Mouse (Mus musculus) midbrain, embryonic 10.5 days (tissue): ENCODE results near the gene Meis1. TPM values are rescaled to one million over a fixed set of nuclear protein-coding genes. Genes with fewer than 3 reads are reported as not detected.

Experiments
- DNase-seq: peaks from one replicate; pipeline ENCODE4 v3.0.0-alpha.2; 2017; ENCODE audit warnings: low spot score
- H3K27ac ChIP-seq: fragments of 300-500 bp; sonication (generic); replicated peaks from 2 replicates; pipeline ENCODE4 v1.5.1; 2016; ENCODE audit warnings: mild to moderate bottlenecking
- H3K27me3 ChIP-seq: fragments of 300-500 bp; sonication (generic); 2 replicates; pipeline ENCODE4 v1.6.1; 2016; ENCODE audit warnings: low read depth, mild to moderate bottlenecking; ENCODE audit not compliant: poor library complexity, severe bottlenecking
- H3K36me3 ChIP-seq: fragments of 300-500 bp; sonication (generic); 2 replicates; pipeline ENCODE4 v1.6.1; 2016; ENCODE audit warnings: mild to moderate bottlenecking, moderate library complexity
- H3K4me1 ChIP-seq: fragments of 300-500 bp; sonication (generic); 2 replicates; pipeline ENCODE4 v1.6.1; 2016
- H3K4me3 ChIP-seq: fragments of 300-500 bp; sonication (generic); 2 replicates; pipeline ENCODE4 v1.5.1; 2016; ENCODE audit warnings: mild to moderate bottlenecking, moderate library complexity
- H3K9me3 ChIP-seq: fragments of 300-500 bp; sonication (generic); replicated peaks from 2 replicates; pipeline ENCODE4 v1.6.1; 2016; ENCODE audit warnings: mild to moderate bottlenecking
- WGBS: fragments of 180-500 bp; shearing (Covaris S2); methylation state at CpG from one replicate; pipeline ENCODE4 v1.1.7; 2016; 5-methylcytosine and 5-hydroxymethylcytosine counted together
- polyA plus RNA-seq: library from polyadenylated mRNA; unstranded; fragments of >200 nt; fragmentation: Nextera tagmentation; extraction: Ambion mirVana; gene quantifications from 2 replicates; pipeline ENCODE4 v1.2.1, GENCODE M21; 2016

Meis1 gene
- polyA plus RNA-seq, 1 experiment from 2014 or later, result 48.0 TPM

- peak overlapping the region; percentile 99 for H3K27ac ChIP-seq
- no peaks in the 10 kb centered on the region for H3K9me3 ChIP-seq
- under 1% methylated on average over 67 of the region's 67 CpGs for WGBS
- peak overlapping the region; percentile 75 for H3K4me3 ChIP-seq
- DNase-seq, result peak; percentile 82
- H3K36me3 ChIP-seq, result peaks cover 2% of the 10 kb centered on the region; the same call in 1 of the 2 replicates
- peaks cover 69% of the 10 kb centered on the region for H3K4me1 ChIP-seq
- peaks cover 41% of the 10 kb centered on the region for H3K27me3 ChIP-seq
These were observed 703 bp upstream of the Meis1 start for GRCm38 (mm10) chr11:19019204-19020171.

GRCm38 (mm10) chr11:19017719-19018413, 919 bp downstream of the Meis1 start:
- H3K4me1 ChIP-seq, result peaks cover 71% of the 10 kb centered on the region
- peak overlapping the region; percentile 75 for H3K4me3 ChIP-seq
- no peaks in the 10 kb centered on the region for H3K9me3 ChIP-seq
- under 1% methylated on average over 14 of the region's 14 CpGs for WGBS
- H3K27ac ChIP-seq, result peak overlapping the region; percentile 99
- H3K36me3 ChIP-seq, result peaks cover 6% of the 10 kb centered on the region; the same call in 1 of the 2 replicates
- DNase-seq, result no peak
- peaks cover 42% of the 10 kb centered on the region for H3K27me3 ChIP-seq

GRCm38 (mm10) chr11:19017262-19017661, 1.5 kb downstream of the Meis1 start:
- peaks cover 6% of the 10 kb centered on the region; the same call in 1 of the 2 replicates for H3K36me3 ChIP-seq
- 2% methylated on average over 1 of the region's 1 CpGs for WGBS
- H3K4me3 ChIP-seq, result peak overlapping the region; percentile 75
- no peaks in the 10 kb centered on the region for H3K9me3 ChIP-seq
- H3K4me1 ChIP-seq, result peaks cover 71% of the 10 kb centered on the region
- no peak for DNase-seq
- peak overlapping the region; percentile 99 for H3K27ac ChIP-seq
- peaks cover 42% of the 10 kb centered on the region for H3K27me3 ChIP-seq

GRCm38 (mm10) chr11:19016481-19017220, 2.1 kb downstream of the Meis1 start:
- Histone ChIP-seq H3K27me3 (peaks cover 42% of the 10 kb centered on the region), H3K4me3 (peak overlapping the region; percentile 75), H3K9me3 (no peaks in the 10 kb centered on the region), H3K4me1 (peaks cover 72% of the 10 kb centered on the region), H3K27ac (peak overlapping the region; percentile 99), H3K36me3 (peaks cover 6% of the 10 kb centered on the region; the same call in 1 of the 2 replicates)
- 0% methylated on average over 10 of the region's 10 CpGs for WGBS
- no peak for DNase-seq

DNA sequence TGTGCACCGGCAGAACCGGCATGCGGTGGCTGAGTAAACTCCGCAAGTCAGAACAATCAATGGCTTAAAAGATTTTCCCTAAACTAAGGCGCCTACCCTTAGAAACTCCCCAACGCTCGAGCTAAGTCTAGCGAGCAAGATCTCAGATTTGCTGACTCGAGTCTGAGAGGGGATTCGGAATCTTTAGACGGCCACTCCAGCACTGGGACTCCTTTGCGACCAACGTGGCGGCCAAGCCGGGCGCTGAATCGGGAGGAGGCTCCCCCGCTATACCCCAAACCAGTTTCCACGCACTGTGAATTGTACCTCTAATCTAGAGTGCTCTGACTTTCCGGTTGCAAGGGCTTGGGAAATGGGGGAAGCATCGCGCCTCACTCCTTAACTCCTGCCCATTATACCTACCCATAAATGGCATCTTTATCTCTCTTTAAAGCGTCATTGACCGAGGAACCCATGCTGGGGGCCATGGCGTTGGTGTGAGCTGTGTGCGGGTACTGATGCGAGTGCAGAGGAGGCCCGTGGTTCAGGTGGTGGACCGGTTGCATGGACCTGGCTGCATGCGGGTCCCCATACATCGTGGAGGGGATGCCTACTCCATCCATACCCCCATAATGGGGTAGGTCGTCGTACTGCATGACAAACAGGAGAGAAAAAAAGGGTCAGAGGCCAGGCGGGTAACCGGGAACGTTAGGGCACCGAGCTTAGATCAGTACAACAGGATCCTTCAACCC, 2.9 kb downstream of the Meis1 start:
- Histone ChIP-seq H3K9me3 (no peaks in the 10 kb centered on the region), H3K27me3 (peaks cover 42% of the 10 kb centered on the region), H3K4me1 (peaks cover 72% of the 10 kb centered on the region), H3K27ac (peak overlapping the region; percentile 99), H3K4me3 (peak overlapping the region; percentile 75), H3K36me3 (peaks cover 6% of the 10 kb centered on the region; the same call in 1 of the 2 replicates)
- 0% methylated on average over 37 of the region's 37 CpGs for WGBS
- DNase-seq, result peak; percentile 66

GRCm38 (mm10) chr11:19015381-19015730, 3.4 kb downstream of the Meis1 start:
- Histone ChIP-seq H3K27ac (peak overlapping the region; percentile 99), H3K9me3 (no peaks in the 10 kb centered on the region), H3K27me3 (peaks cover 46% of the 10 kb centered on the region), H3K36me3 (peaks cover 6% of the 10 kb centered on the region; the same call in 1 of the 2 replicates), H3K4me1 (peaks cover 72% of the 10 kb centered on the region), H3K4me3 (peak overlapping the region; percentile 75)
- no peak for DNase-seq
- 1% methylated on average over 5 of the region's 5 CpGs for WGBS

DNA sequence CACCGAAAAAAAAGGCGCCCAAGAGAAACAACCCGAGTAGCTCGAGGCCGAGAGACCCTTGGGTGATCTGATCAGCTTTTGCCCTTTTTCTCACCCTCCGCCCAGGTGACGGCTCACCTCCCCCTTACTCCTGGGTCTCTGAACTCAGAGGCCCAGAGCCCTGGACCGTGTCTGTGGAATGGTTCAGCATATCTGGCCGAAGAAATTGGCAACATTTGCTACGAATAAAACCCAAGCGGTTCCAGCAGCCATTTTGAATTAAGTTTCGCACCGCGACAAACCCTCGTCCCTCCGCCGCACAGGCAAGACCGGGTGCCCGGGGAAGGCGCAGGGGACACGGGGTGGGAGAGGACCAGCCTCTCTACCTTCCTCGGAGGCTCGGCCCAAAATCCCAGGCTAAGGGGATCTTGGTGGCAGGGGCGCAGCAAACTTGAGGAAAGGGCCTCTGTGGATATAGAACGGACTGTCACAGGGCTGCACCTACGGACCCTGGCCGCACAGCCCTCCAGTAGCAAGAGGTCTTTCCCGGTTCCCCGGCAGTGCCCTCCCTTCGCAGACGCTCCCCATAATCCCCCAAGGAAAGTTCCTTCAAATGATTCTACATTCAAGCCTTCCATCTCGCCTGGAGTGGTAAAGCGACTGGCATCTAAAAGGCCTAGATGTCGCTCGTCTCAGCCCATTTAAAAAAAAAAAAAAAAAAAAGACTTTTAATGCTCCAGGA, 4.2 kb downstream of the Meis1 start:
- H3K27ac ChIP-seq, result peak overlapping the region; percentile 99
- DNase-seq, result peak; percentile 73
- WGBS, result 1% methylated on average over 35 of the region's 35 CpGs
- H3K27me3 ChIP-seq, result peaks cover 54% of the 10 kb centered on the region
- H3K9me3 ChIP-seq, result no peaks in the 10 kb centered on the region
- peaks cover 80% of the 10 kb centered on the region for H3K4me1 ChIP-seq
- peak overlapping the region; percentile 75 for H3K4me3 ChIP-seq
- H3K36me3 ChIP-seq, result peaks cover 6% of the 10 kb centered on the region; the same call in 1 of the 2 replicates

- peaks cover 85% of the 10 kb centered on the region for H3K4me1 ChIP-seq
- H3K27me3 ChIP-seq, result peaks cover 59% of the 10 kb centered on the region
- WGBS, result 5% methylated on average over 12 of the region's 12 CpGs
- H3K4me3 ChIP-seq, result peak overlapping the region; percentile 75
- H3K27ac ChIP-seq, result peak overlapping the region; percentile 99
- H3K36me3 ChIP-seq, result peaks cover 6% of the 10 kb centered on the region; the same call in 1 of the 2 replicates
- H3K9me3 ChIP-seq, result no peaks in the 10 kb centered on the region
- DNase-seq, result no peak
These were observed 4.7 kb downstream of the Meis1 start for GRCm38 (mm10) chr11:19014113-19014440.

- peak overlapping the region; percentile 99 for H3K27ac ChIP-seq
- 4% methylated on average over 25 of the region's 25 CpGs for WGBS
- H3K36me3 ChIP-seq, result peaks cover 6% of the 10 kb centered on the region; the same call in 1 of the 2 replicates
- peaks cover 92% of the 10 kb centered on the region for H3K4me1 ChIP-seq
- no peaks in the 10 kb centered on the region for H3K9me3 ChIP-seq
- peak; percentile 57 for DNase-seq
- peak overlapping the region; percentile 75 for H3K4me3 ChIP-seq
- peaks cover 66% of the 10 kb centered on the region for H3K27me3 ChIP-seq
These were observed 5.4 kb downstream of the Meis1 start for GRCm38 (mm10) chr11:19013141-19014112.

DNA sequence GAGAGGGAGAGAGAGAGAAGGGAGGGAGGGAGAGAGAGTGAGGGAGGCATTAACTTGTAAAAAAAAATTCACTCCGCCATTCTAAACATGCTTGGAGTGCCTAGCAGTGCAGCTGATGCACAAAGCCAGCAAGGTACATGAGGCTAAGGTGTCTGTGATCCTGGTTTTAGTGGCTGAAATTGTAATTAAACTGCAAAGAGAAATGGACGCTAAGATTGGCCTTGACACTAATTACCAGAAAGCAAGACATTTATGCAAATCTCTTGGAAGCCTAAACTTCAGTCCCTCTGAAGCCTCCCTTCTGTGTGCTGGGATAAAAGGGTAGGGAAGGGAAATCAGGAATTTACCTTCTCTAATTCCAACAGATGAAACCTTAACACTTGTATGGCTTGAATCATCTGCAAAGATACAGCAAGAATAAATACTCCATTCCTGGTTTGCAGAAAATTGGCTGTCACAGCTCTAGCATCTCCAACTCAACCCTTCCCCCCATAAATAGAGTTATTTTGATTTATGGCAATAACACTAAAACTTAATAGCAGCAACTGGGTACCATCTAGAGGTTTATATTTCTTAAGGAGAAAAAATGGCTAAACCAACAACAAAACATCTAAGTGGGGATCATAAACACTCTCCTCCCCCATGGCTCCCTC, 6.2 kb downstream of the Meis1 start:
- peaks cover 74% of the 10 kb centered on the region for H3K27me3 ChIP-seq
- peak overlapping the region; percentile 75; the same call in 1 of the 2 replicates for H3K4me3 ChIP-seq
- WGBS, result 20% methylated on average over 2 of the region's 2 CpGs
- peaks cover 98% of the 10 kb centered on the region for H3K4me1 ChIP-seq
- H3K9me3 ChIP-seq, result no peaks in the 10 kb centered on the region
- H3K36me3 ChIP-seq, result peaks cover 9% of the 10 kb centered on the region; the same call in 1 of the 2 replicates
- DNase-seq, result no peak
- peak overlapping the region; percentile 99 for H3K27ac ChIP-seq
